Mouse (Mus musculus) erythroblast, embryonic 14.5 days (primary cell): ENCODE measurements around the gene Cryaa.

Experiments used
- GATA1 ChIP-seq: IDR thresholded peaks from 2 replicates; pipeline ENCODE4 v1.6.1; 2012; ENCODE audit warnings: low read length, inconsistent platforms, mixed read lengths
- TAL1 ChIP-seq: IDR thresholded peaks from 3 replicates; pipeline ENCODE4 v1.6.1; 2012; ENCODE audit warnings: low read length, inconsistent platforms, mixed read lengths

GRCm38 (mm10) chr17:31656682-31657081, 20.9 kb upstream of the Cryaa start:
- TF ChIP-seq GATA1 (no peak), TAL1 (no peak)
